Mouse (Mus musculus): ENCODE results near the gene Fam19a5. TPM values are rescaled to one million over a fixed set of nuclear protein-coding genes. Genes with fewer than 3 reads are reported as not detected.

The Fam19a5 gene
- polyA plus RNA-seq, 1 experiment from 2014 or later = 3.6 TPM

DNA sequence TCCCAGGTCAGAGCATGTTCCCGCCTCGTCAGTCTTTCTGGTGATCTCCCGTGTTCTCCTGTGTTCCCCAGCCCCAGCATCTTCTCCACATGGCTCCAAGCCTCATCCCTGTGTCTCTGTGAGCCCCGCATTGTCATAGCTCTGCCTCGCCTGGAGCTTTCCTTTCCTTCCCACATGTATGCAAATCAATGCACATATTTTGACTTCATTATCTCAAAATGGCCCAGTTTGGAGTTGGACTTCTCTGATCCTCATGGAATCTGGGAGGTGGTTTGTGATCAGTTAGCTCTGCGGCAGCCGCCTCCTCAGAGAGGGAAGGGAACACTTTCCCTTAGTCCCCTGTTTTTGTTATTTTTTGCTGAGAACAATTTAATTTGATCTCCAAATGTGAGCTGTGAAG lies 117.9 kb downstream of the Fam19a5 start:
- no peak overlapping the region for H3K27ac ChIP-seq (ENCODE audit: low read length)
- no peaks in the 10 kb centered on the region for H3K36me3 ChIP-seq (ENCODE audit: control insufficient read depth, insufficient read depth, low read length)
- no peak overlapping the region for H3K4me3 ChIP-seq (ENCODE audit: low read depth, low read length)
- no peak overlapping the region for H3K9ac ChIP-seq (replicated peaks; ENCODE audit: low read depth, low read length)
- no peaks in the 10 kb centered on the region for H3K9me3 ChIP-seq (ENCODE audit: control insufficient read depth, low read depth, low read length)
- H3K4me1 ChIP-seq (ENCODE audit: control insufficient read depth, insufficient read depth, low read length) = no peaks in the 10 kb centered on the region
- H3K4me2 ChIP-seq (replicated peaks; ENCODE audit: low read depth, low read length) = no peak overlapping the region
- no peak for ATAC-seq (ENCODE audit: insufficient number of reproducible peaks, insufficient read depth, low FRiP score, low read depth)
- WGBS = 89% methylated on average over 7 of the region's 7 CpGs
- no peaks in the 10 kb centered on the region for H3K27me3 ChIP-seq (ENCODE audit: control insufficient read depth, insufficient read depth, low read length)

DNA sequence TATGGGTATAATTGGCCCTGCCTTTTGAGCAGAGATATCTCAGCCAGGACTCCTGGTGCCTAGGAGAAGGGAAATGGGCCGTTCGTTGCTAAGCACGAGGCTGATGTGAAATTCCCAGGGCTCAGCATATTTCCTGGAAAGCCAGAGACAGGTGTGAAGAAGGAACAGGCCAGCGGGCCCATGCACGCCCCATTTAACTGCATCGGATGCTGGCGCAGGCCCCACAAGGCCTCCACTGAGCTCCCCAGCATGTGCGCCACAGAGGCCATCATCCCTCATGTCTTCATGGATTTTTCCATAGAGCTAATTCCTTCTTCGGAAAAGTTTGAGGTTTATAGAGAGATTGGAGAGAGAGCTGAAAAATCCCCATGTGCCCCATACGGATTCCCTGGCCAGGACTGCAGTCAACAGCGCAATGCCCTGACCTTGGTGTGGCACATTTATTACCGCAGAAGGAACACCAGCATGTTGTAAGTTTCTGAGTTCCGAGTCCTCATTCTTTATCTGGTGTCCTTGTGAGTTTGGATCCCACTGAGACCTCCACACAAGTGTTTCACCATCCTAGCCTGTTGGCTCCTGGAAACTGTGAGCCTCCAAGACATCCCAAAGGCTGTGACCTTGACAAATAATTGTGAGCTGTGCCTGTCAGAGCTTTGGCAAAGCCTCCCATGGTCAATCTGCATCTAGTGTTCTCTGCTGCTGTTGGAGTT lies 122.1 kb downstream of the Fam19a5 start:
- H3K4me1 ChIP-seq (ENCODE audit: control insufficient read depth, insufficient read depth, low read length) = no peaks in the 10 kb centered on the region
- ATAC-seq (ENCODE audit: insufficient number of reproducible peaks, insufficient read depth, low FRiP score, low read depth) = no peak
- H3K27me3 ChIP-seq (ENCODE audit: control insufficient read depth, insufficient read depth, low read length) = no peaks in the 10 kb centered on the region
- H3K9me3 ChIP-seq (ENCODE audit: control insufficient read depth, low read depth, low read length) = no peaks in the 10 kb centered on the region
- no peak overlapping the region for H3K27ac ChIP-seq (ENCODE audit: low read length)
- no peak overlapping the region for H3K4me2 ChIP-seq (replicated peaks; ENCODE audit: low read depth, low read length)
- H3K36me3 ChIP-seq (ENCODE audit: control insufficient read depth, insufficient read depth, low read length) = no peaks in the 10 kb centered on the region
- 95% methylated on average over 13 of the region's 13 CpGs for WGBS
- H3K9ac ChIP-seq (replicated peaks; ENCODE audit: low read depth, low read length) = no peak overlapping the region
- H3K4me3 ChIP-seq (ENCODE audit: low read depth, low read length) = no peak overlapping the region

DNA sequence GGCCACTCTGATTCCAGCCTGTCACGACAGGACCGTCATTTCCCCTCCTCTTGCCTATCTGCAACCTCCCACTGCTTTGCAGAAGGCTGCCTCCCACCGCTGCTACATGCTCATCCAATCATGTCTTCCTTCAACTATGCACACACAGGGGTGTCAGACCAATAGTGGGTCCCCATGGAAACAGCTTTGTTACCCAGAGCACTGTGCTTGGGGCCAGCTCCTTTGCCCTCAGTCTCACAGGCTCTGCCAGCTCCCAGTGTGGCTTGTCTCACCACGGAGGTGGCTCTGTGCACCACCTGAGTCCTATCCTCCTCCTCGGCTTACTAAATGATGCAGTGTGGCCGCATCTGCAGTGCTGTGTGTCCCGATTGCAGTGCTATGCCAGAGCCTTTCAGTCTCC lies 123.3 kb downstream of the Fam19a5 start:
- Histone ChIP-seq H3K4me2 (replicated peaks; ENCODE audit: low read depth, low read length) (no peak overlapping the region), H3K4me1 (ENCODE audit: control insufficient read depth, insufficient read depth, low read length) (no peaks in the 10 kb centered on the region), H3K4me3 (ENCODE audit: low read depth, low read length) (no peak overlapping the region), H3K9ac (replicated peaks; ENCODE audit: low read depth, low read length) (no peak overlapping the region), H3K27me3 (ENCODE audit: control insufficient read depth, insufficient read depth, low read length) (no peaks in the 10 kb centered on the region), H3K36me3 (ENCODE audit: control insufficient read depth, insufficient read depth, low read length) (no peaks in the 10 kb centered on the region), H3K27ac (ENCODE audit: low read length) (no peak overlapping the region), H3K9me3 (ENCODE audit: control insufficient read depth, low read depth, low read length) (no peaks in the 10 kb centered on the region)
- 78% methylated on average over 7 of the region's 7 CpGs for WGBS
- ATAC-seq (ENCODE audit: insufficient number of reproducible peaks, insufficient read depth, low FRiP score, low read depth) = no peak

DNA sequence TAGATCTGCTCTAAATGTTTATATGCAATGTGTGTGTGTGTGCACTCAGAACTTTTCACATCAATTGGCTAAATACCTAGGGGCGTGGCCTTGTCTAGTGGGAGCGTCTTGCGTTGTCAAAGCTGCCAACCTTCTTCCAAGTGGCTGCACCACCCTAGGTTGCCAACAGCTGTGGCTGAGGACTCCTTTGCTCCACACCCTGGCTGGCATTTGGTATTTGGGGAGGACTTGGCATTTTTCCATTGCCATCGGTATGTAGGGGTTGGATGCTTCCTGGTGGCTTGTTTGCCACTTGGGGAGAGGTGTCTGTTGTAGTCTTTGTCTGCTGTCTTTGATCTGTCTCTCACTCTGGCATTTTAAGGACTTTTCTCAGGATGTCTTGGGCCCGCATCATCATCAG lies 124.0 kb downstream of the Fam19a5 start:
- no peak overlapping the region for H3K4me2 ChIP-seq (replicated peaks; ENCODE audit: low read depth, low read length)
- H3K9ac ChIP-seq (replicated peaks; ENCODE audit: low read depth, low read length) = no peak overlapping the region
- H3K36me3 ChIP-seq (ENCODE audit: control insufficient read depth, insufficient read depth, low read length) = no peaks in the 10 kb centered on the region
- 81% methylated on average over 5 of the region's 5 CpGs for WGBS
- no peak overlapping the region for H3K4me3 ChIP-seq (ENCODE audit: low read depth, low read length)
- no peak for ATAC-seq (ENCODE audit: insufficient number of reproducible peaks, insufficient read depth, low FRiP score, low read depth)
- H3K27me3 ChIP-seq (ENCODE audit: control insufficient read depth, insufficient read depth, low read length) = no peaks in the 10 kb centered on the region
- no peaks in the 10 kb centered on the region for H3K9me3 ChIP-seq (ENCODE audit: control insufficient read depth, low read depth, low read length)
- no peak overlapping the region for H3K27ac ChIP-seq (ENCODE audit: low read length)
- H3K4me1 ChIP-seq (ENCODE audit: control insufficient read depth, insufficient read depth, low read length) = no peaks in the 10 kb centered on the region

DNA sequence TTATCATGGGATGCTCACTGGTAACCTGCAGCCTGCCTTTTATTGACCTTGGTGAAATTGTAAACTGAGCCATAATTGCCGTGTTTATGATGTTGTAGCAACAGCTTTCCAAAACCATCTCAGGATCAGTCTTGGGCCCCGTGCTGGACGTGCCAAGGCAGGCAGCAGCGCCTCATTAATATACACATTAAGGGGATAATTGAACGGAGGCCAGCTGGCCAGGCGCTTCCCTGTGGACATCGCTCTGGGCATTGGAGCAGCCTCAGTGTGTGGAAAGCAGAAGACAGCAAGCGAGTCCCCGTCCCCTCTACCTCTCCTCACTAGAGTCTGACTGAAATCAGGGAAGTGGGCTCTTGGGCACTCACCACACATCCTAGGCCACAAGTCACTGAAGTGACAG lies 127.8 kb downstream of the Fam19a5 start:
- Histone ChIP-seq H3K4me3 (ENCODE audit: low read depth, low read length) (no peak overlapping the region), H3K27ac (ENCODE audit: low read length) (no peak overlapping the region), H3K4me1 (ENCODE audit: control insufficient read depth, insufficient read depth, low read length) (no peaks in the 10 kb centered on the region), H3K9ac (replicated peaks; ENCODE audit: low read depth, low read length) (no peak overlapping the region), H3K27me3 (ENCODE audit: control insufficient read depth, insufficient read depth, low read length) (no peaks in the 10 kb centered on the region), H3K4me2 (replicated peaks; ENCODE audit: low read depth, low read length) (no peak overlapping the region), H3K9me3 (ENCODE audit: control insufficient read depth, low read depth, low read length) (no peaks in the 10 kb centered on the region), H3K36me3 (ENCODE audit: control insufficient read depth, insufficient read depth, low read length) (no peaks in the 10 kb centered on the region)
- ATAC-seq (ENCODE audit: insufficient number of reproducible peaks, insufficient read depth, low FRiP score, low read depth) = no peak
- 70% methylated on average over 9 of the region's 9 CpGs for WGBS

DNA sequence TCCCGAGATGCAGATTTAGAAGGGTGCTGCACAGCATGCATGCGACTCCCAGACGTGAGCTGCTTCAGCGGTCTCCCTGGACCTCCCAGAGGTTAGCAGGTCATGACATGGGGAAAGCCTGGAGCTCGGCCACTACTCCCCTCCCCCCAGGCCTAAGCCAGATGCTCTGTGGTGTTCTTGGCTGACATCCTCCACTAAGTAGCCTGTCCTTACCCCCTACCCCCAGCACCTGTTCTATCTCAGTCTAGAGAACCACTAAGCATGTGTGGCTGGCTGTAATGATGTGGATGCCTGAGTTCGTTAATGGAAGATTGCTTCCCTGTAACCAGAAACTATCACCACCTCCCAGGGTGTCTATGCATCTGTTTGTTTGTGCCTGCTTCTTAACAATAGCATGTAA lies 134.6 kb downstream of the Fam19a5 start:
- H3K4me1 ChIP-seq (ENCODE audit: control insufficient read depth, insufficient read depth, low read length) = no peaks in the 10 kb centered on the region
- H3K9ac ChIP-seq (replicated peaks; ENCODE audit: low read depth, low read length) = no peak overlapping the region
- WGBS = 48% methylated on average over 6 of the region's 6 CpGs
- no peak overlapping the region for H3K27ac ChIP-seq (ENCODE audit: low read length)
- no peak overlapping the region for H3K4me2 ChIP-seq (replicated peaks; ENCODE audit: low read depth, low read length)
- no peaks in the 10 kb centered on the region for H3K9me3 ChIP-seq (ENCODE audit: control insufficient read depth, low read depth, low read length)
- H3K27me3 ChIP-seq (ENCODE audit: control insufficient read depth, insufficient read depth, low read length) = no peaks in the 10 kb centered on the region
- no peak for ATAC-seq (ENCODE audit: insufficient number of reproducible peaks, insufficient read depth, low FRiP score, low read depth)
- no peak overlapping the region for H3K4me3 ChIP-seq (ENCODE audit: low read depth, low read length)
- H3K36me3 ChIP-seq (ENCODE audit: control insufficient read depth, insufficient read depth, low read length) = no peaks in the 10 kb centered on the region

- Histone ChIP-seq H3K27ac (ENCODE audit: low read length) (no peak overlapping the region), H3K4me1 (ENCODE audit: control insufficient read depth, insufficient read depth, low read length) (no peaks in the 10 kb centered on the region), H3K36me3 (ENCODE audit: control insufficient read depth, insufficient read depth, low read length) (no peaks in the 10 kb centered on the region), H3K9me3 (ENCODE audit: control insufficient read depth, low read depth, low read length) (no peaks in the 10 kb centered on the region), H3K9ac (replicated peaks; ENCODE audit: low read depth, low read length) (no peak overlapping the region), H3K27me3 (ENCODE audit: control insufficient read depth, insufficient read depth, low read length) (no peaks in the 10 kb centered on the region), H3K4me3 (ENCODE audit: low read depth, low read length) (no peak overlapping the region), H3K4me2 (replicated peaks; ENCODE audit: low read depth, low read length) (no peak overlapping the region)
- 76% methylated on average over 3 of the region's 3 CpGs for WGBS
- ATAC-seq (ENCODE audit: insufficient number of reproducible peaks, insufficient read depth, low FRiP score, low read depth) = no peak
These were observed 138.3 kb downstream of the Fam19a5 start for GRCm38 (mm10) chr15:87682410-87682809.

GRCm38 (mm10) chr15:87686415-87687040 lies 142.4 kb downstream of the Fam19a5 start:
- Histone ChIP-seq H3K27me3 (ENCODE audit: control insufficient read depth, insufficient read depth, low read length) (no peaks in the 10 kb centered on the region), H3K36me3 (ENCODE audit: control insufficient read depth, insufficient read depth, low read length) (no peaks in the 10 kb centered on the region), H3K9ac (replicated peaks; ENCODE audit: low read depth, low read length) (no peak overlapping the region), H3K4me3 (ENCODE audit: low read depth, low read length) (no peak overlapping the region), H3K4me2 (replicated peaks; ENCODE audit: low read depth, low read length) (no peak overlapping the region), H3K27ac (ENCODE audit: low read length) (no peak overlapping the region), H3K9me3 (ENCODE audit: control insufficient read depth, low read depth, low read length) (no peaks in the 10 kb centered on the region), H3K4me1 (ENCODE audit: control insufficient read depth, insufficient read depth, low read length) (no peaks in the 10 kb centered on the region)
- 62% methylated on average over 10 of the region's 10 CpGs for WGBS
- no peak for ATAC-seq (ENCODE audit: insufficient number of reproducible peaks, insufficient read depth, low FRiP score, low read depth)
